Mouse (Mus musculus) G1E (cell line): ENCODE measurements around the gene Afdn.

ENCODE experiments used
- CTCF ChIP-seq: IDR thresholded peaks from 2 replicates; pipeline ENCODE4 v1.5.1; 2012; ENCODE audit warnings: low read depth, low read length, inconsistent platforms, mixed read lengths
- TAL1 ChIP-seq: conservative IDR thresholded peaks from 2 replicates; pipeline ENCODE4 v1.6.1; 2012; ENCODE audit warnings: low read depth, low read length, inconsistent platforms, mixed read lengths

- TF ChIP-seq TAL1 (no peak), CTCF (no peak)
These were observed 109.9 kb downstream of the Afdn start for GRCm38 (mm10) chr17:13870236-13870635.
